Mouse (Mus musculus): ENCODE measurements at regions not wholly inside any gene's neighbourhood (a gene's known extent, or its start where the extent isn't known, plus 50 kb on each side); places are given as distances from the start of the nearest gene placed in this dataset.

GRCm38 (mm10) chr3:140230712-140231111 is 981.4 kb downstream of the Pdha2 start:
- DNase-seq: no peak

- DNase-seq: no peak
Observed at GRCm38 (mm10) chr3:140233144-140233543, 979.0 kb downstream of the Pdha2 start.

GRCm38 (mm10) chr3:140233809-140234208 is 978.3 kb downstream of the Pdha2 start:
- DNase-seq: no peak

GRCm38 (mm10) chr3:140239276-140239675 is 972.9 kb downstream of the Pdha2 start:
- peak; percentile 73 to 74 for DNase-seq
